7 mouse cellular contexts compared by ENCODE assay signal in genomic region chr3:87033357-87033756, GRCm38 (mm10). TPM values are rescaled to one million over a fixed set of nuclear protein-coding genes. Genes with fewer than 3 reads are reported as not detected.
DNase-seq lines count a peak whose midpoint lies in the region; ATAC-seq and TF ChIP-seq lines count a peak whose summit lies in the region.

No protein-coding gene starts in this region.

- H3K4me2 ChIP-seq in hindbrain, embryonic 11.5 days (replicated peaks; ENCODE audit: low read depth, low read length) = no peak overlapping the region

- no peaks in the 10 kb centered on the region for H3K36me3 ChIP-seq in hindbrain, embryonic 11.5 days (ENCODE audit: control insufficient read depth, insufficient read depth, low read length)

- no peaks in the 10 kb centered on the region for H3K9me3 ChIP-seq in hindbrain, embryonic 11.5 days (ENCODE audit: control insufficient read depth, low read length)

- H3K4me1 ChIP-seq in hindbrain, embryonic 11.5 days (replicated peaks; ENCODE audit: control insufficient read depth, insufficient read depth, low read length) = no peaks in the 10 kb centered on the region

- H3K27me3 ChIP-seq in hindbrain, embryonic 11.5 days (ENCODE audit: control insufficient read depth, insufficient read depth, low read length) = no peaks in the 10 kb centered on the region

- peak; percentile 67 for DNase-seq in Muller cell, postnatal 12 days (ENCODE audit: inconsistent ontology term)
- DNase-seq in brain, embryonic 14.5 days (ENCODE audit: low read depth) = peak; percentile 80
- peak; percentile 42 for DNase-seq in fibroblast of lung, adult 2 months (ENCODE audit: low read depth)
- DNase-seq in hindbrain, embryonic 11.5 days (ENCODE audit: low spot score) = peak; percentile 88
- peak; percentile 71 to 74 for DNase-seq in layer of hippocampus, postnatal 36 days
- DNase-seq in mesoderm, embryonic 11.5 days (ENCODE audit: low read depth, low spot score) = peak; percentile 84
- DNase-seq in spleen, postnatal 14 days (ENCODE audit: low spot score in 2 of 2) = peak; percentile 30 to 60

- TF ChIP-seq POLR2A in brain, embryonic 14.5 days (IDR thresholded peaks at IDR 0.05; ENCODE audit: borderline replicate concordance, extremely low read depth, insufficient read depth, insufficient read length, poor library complexity, severe bottlenecking) = no peak

- peak; percentile 89; the same call in 1 of the 2 replicates for TF ChIP-seq CTCF in brain, embryonic 14.5 days (IDR thresholded peaks at IDR 0.05; ENCODE audit: borderline replicate concordance, extremely low read depth, insufficient read depth, insufficient read length)

- no peak overlapping the region for H3K9ac ChIP-seq in hindbrain, embryonic 11.5 days (ENCODE audit: low read depth, low read length)

- no peak overlapping the region for H3K27ac ChIP-seq in hindbrain, embryonic 11.5 days (ENCODE audit: low read depth, low read length)

- ATAC-seq in hindbrain, embryonic 11.5 days (ENCODE audit: low FRiP score) = no peak

- 25% methylated on average over 8 of the region's 8 CpGs for WGBS in hindbrain, embryonic 11.5 days

- H3K4me3 ChIP-seq in hindbrain, embryonic 11.5 days (ENCODE audit: low read depth, low read length) = no peak overlapping the region

RNA-seq across cellular contexts. Expression of gene Cd1d1, which starts 34.1 kb away (rescaled TPM):
- polyA plus RNA-seq in brain, embryonic 14.5 days (2012; rRNA removed) = 47.8 and 78.6 TPM in 2 replicates
- 36.0 and 37.2 TPM in 2 replicates for polyA plus RNA-seq in hindbrain, embryonic 11.5 days (2014; fragmentation: Nextera tagmentation; extraction: Ambion mirVana)
- total RNA-seq in layer of hippocampus, postnatal 36 days (2021) = under 1 TPM; 0.82 to 0.99 TPM
